Mouse (Mus musculus) hindbrain, embryonic 10.5 days (tissue): ENCODE data around the gene Lrig2. TPM values are rescaled to one million over a fixed set of nuclear protein-coding genes. Genes with fewer than 3 reads are reported as not detected.

Experiments
- DNase-seq: peaks from one replicate; pipeline ENCODE4 v3.0.0-alpha.2; 2017; ENCODE audit warnings: low spot score
- H3K27ac ChIP-seq: fragments of 300-500 bp; sonication (generic); 2 replicates; pipeline ENCODE4 v1.5.1; 2016; ENCODE audit warnings: mild to moderate bottlenecking, moderate library complexity
- H3K27me3 ChIP-seq: fragments of 300-500 bp; sonication (generic); 2 replicates; pipeline ENCODE4 v1.6.1; 2016; ENCODE audit warnings: mild to moderate bottlenecking; ENCODE audit not compliant: poor library complexity, insufficient read depth, severe bottlenecking
- H3K36me3 ChIP-seq: fragments of 300-500 bp; sonication (generic); 2 replicates; pipeline ENCODE4 v1.6.1; 2016; ENCODE audit warnings: mild to moderate bottlenecking, moderate library complexity
- H3K4me1 ChIP-seq: fragments of 300-500 bp; sonication (generic); replicated peaks from 2 replicates; pipeline ENCODE4 v1.6.1; 2016; ENCODE audit warnings: mild to moderate bottlenecking
- H3K4me3 ChIP-seq: fragments of 300-500 bp; sonication (generic); 2 replicates; pipeline ENCODE4 v1.5.1; 2016; ENCODE audit warnings: mild to moderate bottlenecking, moderate library complexity
- H3K9me3 ChIP-seq: fragments of 300-500 bp; sonication (generic); 2 replicates; pipeline ENCODE4 v1.6.1; 2016; ENCODE audit warnings: mild to moderate bottlenecking, moderate library complexity
- WGBS: fragments of 180-500 bp; shearing (Covaris S2); methylation state at CpG from one replicate; pipeline ENCODE4 v1.1.7; 2016; 5-methylcytosine and 5-hydroxymethylcytosine counted together
- polyA plus RNA-seq: library from polyadenylated mRNA; unstranded; fragments of >200 nt; fragmentation: Nextera tagmentation; extraction: Ambion mirVana; gene quantifications from 2 replicates; pipeline ENCODE4 v1.2.1, GENCODE M21; 2016

Gene Lrig2
- polyA plus RNA-seq, 1 experiment from 2014 or later, result 20.4 TPM

DNA sequence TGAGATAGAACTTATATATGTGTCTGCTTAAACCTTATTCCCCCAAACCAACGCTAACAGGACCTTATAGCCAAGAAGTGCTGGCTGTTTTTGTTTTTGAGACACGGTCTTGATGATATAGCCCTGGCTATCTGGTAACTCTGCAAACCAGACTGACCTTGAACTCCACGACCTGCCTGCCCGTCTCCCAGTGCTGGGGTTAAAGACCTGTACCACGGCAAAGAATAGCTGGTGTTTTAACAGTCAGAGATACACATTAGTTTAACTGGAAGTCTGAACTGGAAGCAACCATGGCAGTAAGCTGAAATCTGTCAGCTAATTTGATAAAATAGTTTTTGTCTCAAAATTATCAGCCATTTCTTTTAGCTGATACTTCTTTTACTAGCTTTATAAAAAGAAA is 94.9 kb downstream of the Lrig2 start:
- H3K27ac ChIP-seq, result no peak overlapping the region
- H3K4me1 ChIP-seq, result no peaks in the 10 kb centered on the region
- no peak for DNase-seq
- no peaks in the 10 kb centered on the region for H3K27me3 ChIP-seq
- H3K9me3 ChIP-seq, result no peaks in the 10 kb centered on the region
- H3K4me3 ChIP-seq, result no peak overlapping the region
- H3K36me3 ChIP-seq, result no peaks in the 10 kb centered on the region
- 74% methylated on average over 5 of the region's 5 CpGs for WGBS

DNA sequence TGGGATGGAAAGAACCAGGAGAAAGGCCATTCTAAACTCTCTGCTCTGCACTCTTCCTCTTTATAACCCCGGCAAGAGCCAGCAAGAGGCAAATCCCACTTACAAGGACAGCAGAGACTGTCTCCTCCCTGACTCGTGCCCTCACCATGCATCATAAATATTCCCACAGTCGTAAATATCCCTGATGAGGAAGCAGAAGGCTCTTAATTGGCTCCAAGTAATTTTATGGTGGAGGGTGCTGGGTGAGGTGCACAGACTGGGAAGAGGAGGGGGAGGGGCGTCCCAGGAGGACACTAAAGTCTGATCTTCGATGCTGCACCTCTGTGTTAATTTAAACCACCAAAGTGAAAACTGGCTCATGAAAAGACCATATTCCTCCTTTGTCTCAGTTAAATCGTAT is 99.2 kb downstream of the Lrig2 start:
- 86% methylated on average over 6 of the region's 6 CpGs for WGBS
- Histone ChIP-seq H3K4me3 (no peak overlapping the region), H3K27me3 (no peaks in the 10 kb centered on the region), H3K9me3 (no peaks in the 10 kb centered on the region), H3K36me3 (no peaks in the 10 kb centered on the region), H3K4me1 (no peaks in the 10 kb centered on the region), H3K27ac (no peak overlapping the region)
- DNase-seq, result no peak

DNA sequence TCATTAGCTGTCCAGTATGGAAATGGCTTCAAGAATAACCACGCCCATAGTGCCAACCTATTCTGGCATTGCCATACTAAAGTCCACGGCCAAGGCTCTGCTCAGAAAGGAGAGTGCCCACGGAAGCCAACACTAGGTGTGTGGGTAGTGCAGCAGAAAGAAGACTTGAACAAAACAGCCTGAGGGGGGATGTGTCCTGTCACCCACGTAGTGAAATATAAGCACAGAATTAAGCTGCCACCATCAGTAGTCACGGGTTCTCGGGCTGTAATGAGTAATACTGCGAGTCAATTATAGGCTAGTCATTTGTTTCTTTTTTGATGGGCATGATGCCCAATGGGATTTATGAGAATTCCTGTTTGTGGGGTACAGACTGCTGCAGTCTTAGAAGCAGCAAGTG is 104.2 kb downstream of the Lrig2 start:
- H3K27ac ChIP-seq, result no peak overlapping the region
- WGBS, result 89% methylated on average over 7 of the region's 7 CpGs

DNA sequence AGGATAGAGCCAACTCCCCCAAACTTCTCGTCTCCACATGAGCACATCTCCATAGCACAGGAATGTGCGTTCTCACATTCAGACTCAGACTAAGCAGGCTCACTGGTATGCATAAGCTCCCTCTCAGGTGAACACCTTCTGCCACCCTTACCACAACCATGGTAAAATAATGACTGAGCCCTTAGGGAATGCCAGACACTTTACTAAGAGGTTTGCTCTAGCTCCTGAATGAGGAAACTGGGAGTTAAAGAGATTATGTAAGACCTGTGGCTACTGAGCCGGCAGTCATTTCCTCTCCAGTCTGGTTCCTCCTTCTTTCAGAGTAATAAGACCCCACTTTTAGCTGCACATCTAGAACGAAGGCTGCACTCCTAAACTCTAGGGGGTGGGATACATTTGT is 108.1 kb downstream of the Lrig2 start:
- H3K27ac ChIP-seq, result no peak overlapping the region
- H3K9me3 ChIP-seq, result no peaks in the 10 kb centered on the region
- H3K36me3 ChIP-seq, result no peaks in the 10 kb centered on the region
- 90% methylated on average over 4 of the region's 4 CpGs for WGBS
- no peaks in the 10 kb centered on the region for H3K27me3 ChIP-seq
- no peak for DNase-seq
- H3K4me3 ChIP-seq, result no peak overlapping the region
- no peaks in the 10 kb centered on the region for H3K4me1 ChIP-seq

More for the DNA sequence above, 104.2 kb downstream of the Lrig2 start:
- no peak overlapping the region for H3K4me3 ChIP-seq
- no peaks in the 10 kb centered on the region for H3K27me3 ChIP-seq
- no peaks in the 10 kb centered on the region for H3K4me1 ChIP-seq
- no peaks in the 10 kb centered on the region for H3K36me3 ChIP-seq
- no peaks in the 10 kb centered on the region for H3K9me3 ChIP-seq
- DNase-seq, result no peak

DNA sequence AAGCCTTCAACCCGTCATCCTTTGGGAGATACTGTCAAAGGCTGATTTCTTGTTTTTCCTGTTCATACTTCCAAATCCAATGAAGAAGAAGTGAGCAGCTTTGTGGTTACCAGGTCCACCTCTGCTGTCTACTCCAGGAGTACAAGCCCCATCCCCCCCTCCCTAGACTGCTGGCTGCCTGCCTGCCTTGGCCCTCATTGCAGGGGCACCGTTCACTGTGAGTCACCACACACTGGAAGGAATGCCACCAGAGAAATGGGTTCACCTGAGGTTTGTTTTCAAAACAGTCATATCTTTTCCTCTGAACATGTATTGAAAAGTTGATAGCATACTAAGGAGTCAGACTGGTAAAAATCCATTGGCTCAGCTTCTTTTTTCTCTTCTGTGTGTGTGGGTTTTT is 110.5 kb downstream of the Lrig2 start:
- WGBS, result 86% methylated on average over 2 of the region's 2 CpGs
- Histone ChIP-seq H3K9me3 (no peaks in the 10 kb centered on the region), H3K27ac (no peak overlapping the region), H3K27me3 (no peaks in the 10 kb centered on the region), H3K4me3 (no peak overlapping the region), H3K4me1 (peaks cover 7% of the 10 kb centered on the region), H3K36me3 (no peaks in the 10 kb centered on the region)
- DNase-seq, result no peak

DNA sequence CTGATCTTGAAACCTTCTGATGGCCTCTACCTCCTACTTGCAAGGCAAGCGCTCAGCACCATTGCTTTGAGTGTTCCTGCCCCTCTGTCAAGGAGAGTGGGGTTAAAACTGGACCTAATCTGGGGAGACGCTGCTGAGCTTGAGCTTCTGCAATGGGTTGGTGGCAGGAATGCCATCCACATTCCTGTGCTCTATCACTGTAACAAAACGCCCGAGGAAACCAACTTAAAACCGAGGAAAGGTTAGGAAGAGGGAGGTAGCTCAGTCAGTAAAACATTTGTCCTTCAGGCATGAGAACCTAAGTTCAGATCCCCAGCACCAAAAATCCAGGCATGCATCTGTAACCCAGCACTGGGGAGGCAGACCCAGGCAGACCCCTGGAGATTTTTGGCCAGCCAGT is 111.6 kb downstream of the Lrig2 start:
- DNase-seq, result no peak
- 86% methylated on average over 5 of the region's 5 CpGs for WGBS
- no peaks in the 10 kb centered on the region for H3K9me3 ChIP-seq
- H3K36me3 ChIP-seq, result no peaks in the 10 kb centered on the region
- H3K4me1 ChIP-seq, result peaks cover 13% of the 10 kb centered on the region
- H3K27me3 ChIP-seq, result no peaks in the 10 kb centered on the region
- H3K27ac ChIP-seq, result no peak overlapping the region
- no peak overlapping the region for H3K4me3 ChIP-seq

DNA sequence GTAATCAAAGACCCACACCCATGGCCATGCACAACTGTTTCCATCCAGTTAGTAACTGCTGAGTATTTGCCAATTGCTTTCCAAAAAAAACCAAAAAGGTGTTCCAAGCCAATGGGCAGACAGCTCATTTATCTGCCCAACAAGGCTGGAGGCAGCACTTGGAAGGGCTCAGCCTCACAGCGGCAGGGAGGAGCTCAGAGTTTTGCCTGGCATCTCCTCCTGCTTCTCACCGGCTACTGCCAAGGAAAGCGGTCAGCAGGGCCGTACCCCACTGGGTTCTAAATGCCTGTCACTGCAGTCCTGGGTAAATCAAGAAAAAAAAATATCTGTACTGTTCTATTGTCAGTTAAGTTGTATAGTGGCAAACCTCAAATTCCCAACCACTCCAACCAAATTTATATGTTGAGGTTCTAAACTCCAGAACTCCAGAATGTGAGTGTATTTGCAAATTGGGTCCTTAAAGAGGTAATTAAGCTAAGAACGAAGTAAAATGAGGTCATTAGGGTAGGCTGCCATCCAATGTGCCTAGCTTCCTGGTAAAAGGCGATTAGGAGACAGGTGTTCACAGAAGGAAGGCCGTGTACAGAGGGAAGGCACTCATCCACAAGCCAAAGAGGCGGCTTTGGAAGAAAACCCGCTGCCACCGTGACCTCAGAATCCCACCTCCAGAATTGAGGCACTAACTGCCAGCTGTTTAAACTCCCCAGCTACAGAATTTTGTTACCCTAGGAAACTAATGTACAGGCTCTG is 112.2 kb downstream of the Lrig2 start:
- DNase-seq, result no peak
- H3K27ac ChIP-seq, result no peak overlapping the region
- no peaks in the 10 kb centered on the region for H3K27me3 ChIP-seq
- H3K4me1 ChIP-seq, result peaks cover 13% of the 10 kb centered on the region
- 87% methylated on average over 10 of the region's 10 CpGs for WGBS
- no peak overlapping the region for H3K4me3 ChIP-seq
- H3K9me3 ChIP-seq, result no peaks in the 10 kb centered on the region
- H3K36me3 ChIP-seq, result no peaks in the 10 kb centered on the region

DNA sequence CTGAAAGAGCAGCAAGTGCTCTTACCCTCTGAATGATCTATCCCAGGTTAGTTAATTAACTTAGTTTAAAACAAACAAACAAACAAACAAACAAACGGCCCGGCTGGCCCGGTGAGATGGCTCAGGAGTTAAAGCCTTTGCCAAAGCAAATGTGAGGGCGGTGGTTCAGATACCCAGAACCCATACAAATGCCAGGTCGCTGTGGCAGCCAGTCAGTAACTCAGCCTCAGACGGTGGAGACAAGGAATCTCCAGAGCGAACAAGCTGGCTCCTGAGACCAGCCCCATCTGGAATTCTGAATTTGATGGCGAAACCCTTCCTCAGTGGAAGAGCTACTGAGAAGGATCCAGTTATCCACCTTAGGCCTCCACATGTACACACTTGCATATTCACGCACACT is 114.4 kb downstream of the Lrig2 start:
- Histone ChIP-seq H3K27me3 (no peaks in the 10 kb centered on the region), H3K4me3 (no peak overlapping the region), H3K9me3 (no peaks in the 10 kb centered on the region), H3K36me3 (no peaks in the 10 kb centered on the region), H3K27ac (no peak overlapping the region), H3K4me1 (peaks cover 13% of the 10 kb centered on the region)
- WGBS, result 85% methylated on average over 9 of the region's 9 CpGs
- DNase-seq, result no peak

DNA sequence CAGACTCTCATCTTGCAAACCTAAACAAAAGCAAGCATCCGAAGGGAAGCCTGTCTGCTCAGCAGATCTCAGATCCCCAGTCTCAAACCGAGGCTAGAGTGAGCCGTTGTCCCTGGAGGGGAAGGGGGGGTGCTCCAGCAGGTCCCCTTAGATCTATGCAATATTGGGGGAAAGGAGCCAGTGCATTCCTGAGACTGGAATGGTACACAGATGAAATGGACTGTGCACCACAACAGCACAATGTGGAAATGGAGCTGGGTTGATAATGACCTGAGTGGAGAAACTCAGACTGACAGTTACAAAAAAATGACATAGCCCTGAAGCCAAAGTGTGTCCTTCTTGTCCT is 115.0 kb downstream of the Lrig2 start:
- WGBS, result 45% methylated on average over 3 of the region's 3 CpGs
- Histone ChIP-seq H3K27me3 (no peaks in the 10 kb centered on the region), H3K36me3 (no peaks in the 10 kb centered on the region), H3K4me3 (no peak overlapping the region), H3K9me3 (no peaks in the 10 kb centered on the region), H3K4me1 (peaks cover 13% of the 10 kb centered on the region), H3K27ac (no peak overlapping the region)
- DNase-seq, result no peak

DNA sequence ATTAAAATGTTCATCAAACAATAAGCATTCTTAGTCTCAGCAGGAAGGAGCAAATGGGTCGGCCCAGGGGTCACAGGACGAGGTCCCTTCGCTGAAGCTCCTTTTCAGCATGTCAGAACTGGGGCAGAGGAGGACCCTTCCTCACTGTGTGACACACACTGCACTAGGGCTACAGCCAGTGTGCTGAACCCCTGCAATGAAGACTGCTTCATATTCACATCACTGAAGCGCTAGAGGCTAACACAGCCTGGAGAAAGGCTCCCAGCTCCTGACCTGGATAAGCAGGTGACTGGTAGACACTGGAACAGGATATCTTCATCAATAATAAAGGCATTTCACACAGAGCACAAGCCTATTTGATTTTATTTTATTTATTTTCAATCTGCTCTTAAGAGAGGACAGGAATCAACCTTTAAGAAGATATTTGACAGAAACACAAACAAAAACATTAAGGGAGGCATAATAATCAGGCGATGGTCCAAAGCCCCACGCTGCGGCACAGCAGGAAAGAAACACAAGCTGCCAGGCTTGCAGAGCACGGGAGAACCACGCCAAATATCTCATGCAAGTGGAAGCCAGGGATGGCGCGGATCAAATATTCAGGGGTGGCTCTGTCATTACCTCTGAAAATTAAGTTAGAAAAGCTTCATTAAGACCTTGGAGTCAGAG is 115.5 kb downstream of the Lrig2 start:
- 46% methylated on average over 11 of the region's 11 CpGs for WGBS
- DNase-seq, result no peak
- Histone ChIP-seq H3K36me3 (no peaks in the 10 kb centered on the region), H3K27ac (no peak overlapping the region), H3K4me1 (peaks cover 13% of the 10 kb centered on the region), H3K4me3 (no peak overlapping the region), H3K9me3 (no peaks in the 10 kb centered on the region), H3K27me3 (no peaks in the 10 kb centered on the region)

DNA sequence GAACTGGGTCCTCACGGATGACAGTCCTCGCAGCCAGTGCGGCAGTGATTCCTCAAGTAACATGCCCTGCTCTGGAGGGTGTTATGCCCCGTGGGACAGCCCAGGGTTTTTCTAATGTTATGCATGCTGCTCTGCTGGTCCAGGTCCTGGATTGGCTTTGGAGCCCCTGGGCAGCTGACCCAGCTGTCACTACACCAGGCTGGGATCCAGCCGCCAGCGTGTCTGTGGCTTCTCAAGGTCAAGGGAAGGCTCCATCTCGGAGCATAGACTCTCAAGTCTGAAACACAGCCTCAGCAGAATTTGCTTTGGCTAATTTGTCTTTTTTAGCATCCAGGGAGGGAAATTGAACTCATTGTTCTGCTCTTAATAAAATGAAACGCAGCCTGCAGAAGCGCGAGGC is 121.6 kb downstream of the Lrig2 start:
- Histone ChIP-seq H3K27ac (no peak overlapping the region), H3K27me3 (no peaks in the 10 kb centered on the region), H3K9me3 (no peaks in the 10 kb centered on the region), H3K4me1 (0 out of 2 replicates have a peak, but pooled peaks cover 6% of the 10 kb centered on the region), H3K4me3 (no peak overlapping the region), H3K36me3 (no peaks in the 10 kb centered on the region)
- no peak for DNase-seq
- WGBS, result 70% methylated on average over 10 of the region's 10 CpGs

DNA sequence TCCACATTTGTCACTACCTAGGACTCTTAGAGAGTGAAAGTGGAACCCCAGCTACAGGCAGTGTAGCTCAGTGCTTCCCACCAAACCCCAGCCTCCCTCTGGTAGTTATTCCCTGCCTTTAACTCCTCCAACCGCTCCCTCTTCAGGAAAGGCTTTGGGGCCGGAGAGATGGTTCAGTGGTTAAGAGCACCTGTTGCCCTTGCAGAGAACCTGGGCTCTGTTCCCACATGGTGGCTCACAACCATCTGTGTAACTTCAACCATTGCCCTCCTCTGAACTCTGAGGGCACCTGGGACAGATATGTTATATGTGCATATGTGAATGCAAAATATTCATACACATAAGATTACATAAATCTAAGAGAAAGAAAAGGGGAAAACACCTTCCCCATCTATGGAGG is 122.3 kb downstream of the Lrig2 start:
- H3K9me3 ChIP-seq, result no peaks in the 10 kb centered on the region
- no peak overlapping the region for H3K4me3 ChIP-seq
- no peak overlapping the region for H3K27ac ChIP-seq
- 92% methylated on average over 2 of the region's 2 CpGs for WGBS
- H3K36me3 ChIP-seq, result no peaks in the 10 kb centered on the region
- no peaks in the 10 kb centered on the region for H3K27me3 ChIP-seq
- DNase-seq, result no peak
- H3K4me1 ChIP-seq, result 0 out of 2 replicates have a peak, but pooled peaks cover 6% of the 10 kb centered on the region

DNA sequence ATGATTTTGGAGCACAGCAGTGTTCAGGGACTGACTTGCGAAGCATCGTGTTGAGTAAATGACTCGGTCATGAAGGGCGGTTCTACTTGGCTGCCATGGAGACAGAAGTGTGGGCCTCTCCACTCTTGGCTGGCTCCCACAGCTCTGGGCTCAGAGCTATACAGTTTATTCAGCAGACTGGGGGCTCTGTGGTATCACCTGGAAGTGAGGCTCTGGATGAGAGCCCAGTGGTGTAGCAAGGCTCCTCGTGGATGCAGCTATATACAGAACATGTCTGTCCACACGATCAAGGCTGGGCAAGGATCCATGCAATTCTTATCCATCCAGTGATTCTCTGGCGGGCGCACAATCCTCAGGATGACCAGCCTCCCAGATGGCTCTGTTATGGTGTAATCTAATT is 126.1 kb downstream of the Lrig2 start:
- H3K36me3 ChIP-seq, result no peaks in the 10 kb centered on the region
- DNase-seq, result no peak
- H3K9me3 ChIP-seq, result no peaks in the 10 kb centered on the region
- 89% methylated on average over 8 of the region's 8 CpGs for WGBS
- peaks cover 14% of the 10 kb centered on the region for H3K4me1 ChIP-seq
- H3K4me3 ChIP-seq, result no peak overlapping the region
- H3K27ac ChIP-seq, result no peak overlapping the region
- no peaks in the 10 kb centered on the region for H3K27me3 ChIP-seq
